Mouse (Mus musculus) layer of hippocampus, adult 18-20 months (tissue): Measurements from ENCODE around the gene Clic5. TPM values are rescaled to one million over a fixed set of nuclear protein-coding genes. Genes with fewer than 3 reads are reported as not detected.

Experiments used
- DNase-seq, 2 experiments: peaks; one replicate each; pipeline ENCODE4 v3.0.0; 2022; ENCODE audit warnings: low spot score in 2 of 2
- total RNA-seq, 2 experiments: library from RNA; stranded (reverse); gene quantifications; 2 replicates each; pipeline ENCODE4 v1.2.3; 2021

Clic5 gene
- total RNA-seq, 2 experiments from 2014 or later = 4.2 to 4.3 TPM

DNA sequence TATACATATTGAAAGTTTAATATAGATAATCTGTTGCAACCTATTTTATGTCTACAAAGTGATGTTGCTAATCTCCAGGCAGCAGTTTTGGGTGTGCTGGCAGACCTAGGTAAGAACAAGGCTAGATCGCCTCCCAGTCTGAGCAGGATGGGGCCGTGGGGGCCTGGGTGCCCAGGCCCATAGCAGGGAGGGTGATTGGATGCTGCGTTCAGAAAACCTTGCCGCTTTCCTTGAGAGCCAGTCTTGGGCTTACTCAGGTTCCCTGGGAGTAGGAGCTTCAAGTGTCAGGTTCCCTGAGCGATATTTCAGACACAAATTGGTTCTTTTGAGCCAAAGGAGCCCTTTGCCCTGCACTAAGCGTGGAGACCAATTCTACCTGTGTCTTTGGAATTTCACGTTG is 1.9 kb downstream of the Clic5 start:
- no peak for DNase-seq

GRCm38 (mm10) chr17:44192981-44193380 is 4.6 kb downstream of the Clic5 start:
- DNase-seq = no peak

DNA sequence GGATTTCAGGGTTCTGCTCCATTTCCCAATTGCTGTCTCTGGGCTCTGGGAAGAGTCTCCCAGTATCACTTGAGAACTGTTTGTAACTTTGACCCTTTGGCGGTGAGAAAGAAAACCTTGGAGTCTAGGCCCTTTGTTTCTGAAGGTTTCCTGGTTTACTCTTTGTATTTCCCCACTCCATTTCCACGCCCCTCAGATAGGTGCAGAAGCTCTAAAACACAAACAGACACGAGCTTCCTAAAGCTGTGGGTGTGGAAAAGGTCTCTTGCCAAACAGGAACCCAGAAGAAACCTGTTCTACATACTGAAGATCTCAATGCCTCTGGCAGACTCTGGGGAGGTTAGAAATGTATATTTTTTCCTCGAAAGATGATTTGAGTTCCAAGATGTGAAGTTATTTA is 10.8 kb downstream of the Clic5 start:
- no peak for DNase-seq

DNA sequence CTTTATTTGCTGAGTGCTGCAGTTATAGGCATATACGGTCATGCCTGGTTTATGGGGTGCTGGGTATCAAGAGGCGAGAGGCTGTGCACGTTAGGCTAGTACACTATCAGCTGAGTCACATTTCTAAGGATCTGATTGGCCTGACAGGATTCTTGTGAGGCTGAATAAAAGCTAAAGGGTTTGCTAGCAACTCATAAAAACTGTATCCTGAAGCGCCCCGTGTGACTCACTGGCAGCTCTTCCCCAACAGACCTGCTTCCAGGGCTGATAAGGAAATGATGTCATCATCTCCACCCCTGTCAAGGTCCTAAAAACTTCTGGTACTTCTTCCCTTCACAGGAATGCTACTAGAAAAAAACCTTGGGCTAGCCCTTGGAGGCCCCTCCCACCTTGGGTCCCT is 14.6 kb downstream of the Clic5 start:
- no peak for DNase-seq

- DNase-seq = no peak
Measured at GRCm38 (mm10) chr17:44204787-44205186, 16.4 kb downstream of the Clic5 start.

GRCm38 (mm10) chr17:44205562-44205961 is 17.2 kb downstream of the Clic5 start:
- DNase-seq = no peak

- no peak for DNase-seq
Measured at GRCm38 (mm10) chr17:44208900-44209299, 20.5 kb downstream of the Clic5 start.

GRCm38 (mm10) chr17:44212960-44213619 is 24.7 kb downstream of the Clic5 start:
- no peak for DNase-seq

- DNase-seq = no peak
Measured at GRCm38 (mm10) chr17:44215196-44215799, 26.9 kb downstream of the Clic5 start.

DNA sequence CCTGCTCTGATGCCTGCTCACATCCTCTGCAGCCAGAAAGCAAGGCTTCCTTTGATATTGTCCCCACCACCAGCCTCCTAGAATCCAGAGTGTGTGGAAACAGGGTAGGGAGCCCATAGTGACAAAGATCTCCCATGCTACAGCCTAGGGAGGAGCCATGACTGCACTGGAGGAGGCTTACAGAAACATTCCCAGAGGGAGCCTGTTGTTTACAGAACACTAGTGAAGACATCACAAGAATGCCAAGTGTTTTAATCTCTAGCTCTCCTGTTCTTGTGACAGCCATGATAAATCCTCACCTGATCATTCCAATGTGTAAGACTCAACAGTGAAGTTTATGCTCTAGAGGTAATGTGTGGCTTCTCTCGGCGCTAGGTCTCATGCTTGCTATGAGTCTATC is 28.8 kb downstream of the Clic5 start:
- no peak for DNase-seq

GRCm38 (mm10) chr17:44219943-44220342 is 31.6 kb downstream of the Clic5 start:
- DNase-seq = no peak

GRCm38 (mm10) chr17:44228428-44228827 is 40.0 kb downstream of the Clic5 start:
- DNase-seq = no peak

GRCm38 (mm10) chr17:44230083-44230482 is 41.7 kb downstream of the Clic5 start:
- no peak for DNase-seq

DNA sequence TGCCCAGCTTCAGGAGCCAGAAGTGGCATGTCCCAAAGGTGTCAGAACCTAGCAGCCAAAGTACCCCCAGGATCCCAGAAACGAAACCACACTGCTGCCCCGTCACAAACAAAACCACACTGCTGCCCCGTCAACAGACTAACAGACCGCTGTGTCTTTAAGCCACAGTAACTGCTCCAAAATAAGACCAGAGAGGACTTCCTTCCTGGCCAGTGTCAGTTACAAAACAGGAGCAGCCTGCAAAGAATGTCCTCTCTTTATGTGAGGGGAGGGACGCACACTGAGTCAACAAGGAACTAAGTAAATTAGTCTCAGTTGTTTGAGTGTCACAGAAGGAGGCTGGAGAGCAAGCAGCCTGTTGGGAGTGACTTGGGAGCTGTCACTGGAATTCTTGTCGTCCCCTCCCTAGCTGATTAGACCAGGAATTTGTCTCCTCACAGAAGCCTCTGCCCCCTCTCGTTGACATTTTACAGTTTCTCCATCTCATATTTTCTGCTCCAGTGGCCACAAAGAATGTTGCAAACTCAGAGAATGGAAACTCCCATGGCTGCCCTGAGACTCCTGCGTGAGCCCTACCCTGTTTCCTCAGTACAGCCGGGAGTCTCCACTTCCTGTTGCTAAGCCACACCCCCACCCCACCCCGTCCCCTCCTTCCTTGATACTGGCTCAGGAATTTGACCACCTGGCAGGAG is 50.8 kb downstream of the Clic5 start:
- no peak for DNase-seq

DNA sequence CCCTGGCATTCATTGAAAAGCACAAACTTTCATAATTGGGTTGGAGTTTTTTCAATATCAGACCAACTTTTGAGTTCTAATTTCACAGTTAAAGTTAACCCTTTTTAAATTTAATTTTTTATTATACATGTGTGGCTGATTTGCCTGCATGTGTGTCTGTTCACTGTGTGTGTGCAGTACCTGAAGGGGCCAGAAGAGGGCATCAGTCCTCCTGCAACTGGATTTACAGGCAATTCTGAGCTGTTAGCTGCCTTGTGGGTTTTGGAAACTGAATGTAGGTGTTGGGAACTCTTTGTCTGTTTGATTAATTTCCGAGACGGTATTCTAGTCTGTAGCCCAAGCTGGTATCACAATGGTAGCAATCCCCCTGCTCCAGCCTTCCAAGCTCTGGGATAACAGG is 52.4 kb downstream of the Clic5 start:
- no peak for DNase-seq

- DNase-seq = no peak
Measured at GRCm38 (mm10) chr17:44244096-44244495, 55.7 kb downstream of the Clic5 start.

GRCm38 (mm10) chr17:44244625-44245024 is 56.2 kb downstream of the Clic5 start:
- DNase-seq = no peak

GRCm38 (mm10) chr17:44246153-44246700 is 57.8 kb downstream of the Clic5 start:
- DNase-seq = no peak

DNA sequence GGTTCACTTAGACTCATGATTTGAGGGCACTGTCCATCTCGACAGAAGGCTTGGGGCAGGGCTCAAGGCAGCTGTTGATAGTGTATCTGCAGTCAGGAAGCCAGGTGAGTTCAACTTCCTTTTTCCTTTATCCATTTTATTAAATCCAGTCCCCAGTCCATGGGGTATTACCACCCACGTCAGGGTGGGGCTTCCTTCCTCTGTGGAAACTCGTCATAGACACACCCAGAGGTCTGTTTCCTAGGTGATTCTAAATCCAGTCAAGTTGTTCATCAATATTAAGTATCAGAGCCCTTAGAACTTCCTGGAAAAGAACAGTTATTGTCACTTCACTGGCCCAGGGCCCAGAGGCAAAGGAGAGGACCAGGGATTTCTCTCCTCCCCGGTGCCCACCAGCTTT is 61.2 kb downstream of the Clic5 start:
- DNase-seq = no peak

DNA sequence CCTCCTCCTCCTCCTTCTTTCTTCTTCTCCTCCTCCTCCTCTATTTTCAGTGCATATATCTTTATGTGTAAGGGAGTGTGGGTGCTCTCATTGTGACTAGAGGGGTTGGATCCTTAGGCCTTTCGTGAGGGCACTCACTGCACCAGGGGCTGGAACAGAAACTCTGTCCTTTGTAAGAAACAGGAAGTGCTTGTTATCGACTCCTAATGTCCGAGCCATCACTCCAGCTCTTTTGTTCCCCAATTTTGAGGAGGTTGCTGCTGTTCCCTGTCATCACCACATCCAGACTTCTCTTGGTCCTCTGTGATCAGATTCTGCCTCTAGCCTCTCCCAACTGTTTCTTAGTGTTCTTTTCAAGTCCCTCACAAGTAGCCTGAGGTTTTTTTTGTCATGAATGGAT is 64.3 kb downstream of the Clic5 start:
- DNase-seq = no peak

GRCm38 (mm10) chr17:44254698-44255097 is 66.3 kb downstream of the Clic5 start:
- DNase-seq = no peak

DNA sequence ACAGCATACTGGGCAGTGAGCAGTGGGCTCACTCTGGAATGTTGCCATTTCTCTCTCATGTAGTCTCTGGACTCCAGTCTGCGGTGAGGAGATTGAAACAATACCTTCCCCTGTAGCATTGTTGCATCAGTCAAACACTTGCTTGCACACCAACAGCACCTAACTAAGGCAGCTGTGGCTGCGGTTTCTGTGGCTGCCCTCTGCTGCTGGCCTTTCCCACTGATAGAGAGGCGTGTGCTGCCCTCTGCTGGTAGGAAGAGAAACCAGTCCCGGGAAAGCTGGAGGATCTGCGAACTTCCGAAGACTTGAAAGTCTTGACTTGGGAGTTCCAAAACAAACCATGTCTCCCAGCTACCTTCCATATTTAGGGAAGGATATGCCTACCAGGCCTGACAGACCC is 68.2 kb downstream of the Clic5 start:
- DNase-seq = peak; percentile 20 to 73
